ENCODE assay signal across 8 mouse cellular contexts in genomic region chr11:12199441-12199840, GRCm38 (mm10).
"Had no signal": no experiment of that assay in that cellular context is flagged by ENCODE, and none has a peak within 500 bp of the region (broad histone marks: within the 10 kb centered on the region; RNA-seq: fewer than 3 reads in every experiment).

No protein-coding gene starts in this region.

- H3K4me1 ChIP-seq: limb, embryonic 12.5 days; midbrain, embryonic 12.5 days; stomach, embryonic 15.5 days had no signal

- ATAC-seq: midbrain, embryonic 16.5 days had no signal

- H3K4me2 ChIP-seq: limb, embryonic 12.5 days; midbrain, embryonic 12.5 days; stomach, embryonic 15.5 days had no signal

- DNase-seq: kidney, postnatal 36 days; layer of hippocampus, postnatal 36 days; right cerebral cortex, postnatal 14 days had no signal

- H3K27me3 ChIP-seq: limb, embryonic 12.5 days; midbrain, embryonic 12.5 days; stomach, embryonic 15.5 days had no signal

- H3K36me3 ChIP-seq: limb, embryonic 12.5 days; midbrain, embryonic 12.5 days; stomach, embryonic 15.5 days had no signal

- H3K9me3 ChIP-seq: limb, embryonic 12.5 days; midbrain, embryonic 12.5 days; stomach, embryonic 15.5 days had no signal

- H3K27ac ChIP-seq: limb, embryonic 12.5 days; liver, embryonic 14.5 days; midbrain, embryonic 12.5 days; stomach, embryonic 15.5 days had no signal

- H3K4me3 ChIP-seq: limb, embryonic 12.5 days; midbrain, embryonic 12.5 days; stomach, embryonic 15.5 days had no signal

- H3K9ac ChIP-seq: limb, embryonic 12.5 days; liver, embryonic 14.5 days; midbrain, embryonic 12.5 days; stomach, embryonic 15.5 days had no signal
